Mouse (Mus musculus) liver, embryonic 11.5 days (tissue): ENCODE measurements around the gene Bcl2l2. TPM values are rescaled to one million over a fixed set of nuclear protein-coding genes. Genes with fewer than 3 reads are reported as not detected.

Experiments
- ATAC-seq: fragments of 200-750 bp; cut with Nextera tagmentation; replicated peaks from 2 replicates; pipeline ENCODE4 v1.8.0; 2017; ENCODE audit warnings: moderate number of reproducible peaks, mild to moderate bottlenecking, moderate TSS enrichment, moderate library complexity; ENCODE audit not compliant: low FRiP score
- DNase-seq: peaks from one replicate; pipeline ENCODE4 v3.0.0-alpha.2; 2017; ENCODE audit warnings: low spot score
- H3K27ac ChIP-seq: fragments of 300-500 bp; sonication (generic); 2 replicates; pipeline ENCODE4 v1.5.1; 2014; ENCODE audit warnings: mild to moderate bottlenecking, low read depth, low read length, control low read depth
- H3K27me3 ChIP-seq: fragments of 300-500 bp; sonication (generic); replicated peaks from 2 replicates; pipeline ENCODE4 v1.6.1; 2014; ENCODE audit warnings: low read length, mixed read lengths; ENCODE audit not compliant: control insufficient read depth, insufficient read depth
- H3K36me3 ChIP-seq: fragments of 300-500 bp; sonication (generic); 2 replicates; pipeline ENCODE4 v1.6.1; 2014; ENCODE audit warnings: mild to moderate bottlenecking, low read length, moderate library complexity, mixed read lengths; ENCODE audit not compliant: control insufficient read depth, insufficient read depth
- H3K4me1 ChIP-seq: fragments of 300-500 bp; sonication (generic); replicated peaks from 2 replicates; pipeline ENCODE4 v1.6.1; 2014; ENCODE audit warnings: low read length, mixed read lengths; ENCODE audit not compliant: control insufficient read depth, insufficient read depth
- H3K4me2 ChIP-seq: fragments of 300-500 bp; sonication (generic); 2 replicates; pipeline ENCODE4 v1.6.1; 2014; ENCODE audit warnings: mild to moderate bottlenecking, control low read depth, moderate library complexity
- H3K4me3 ChIP-seq: fragments of 300-500 bp; sonication (generic); 2 replicates; pipeline ENCODE4 v1.5.1; 2014; ENCODE audit warnings: low read depth, low read length, control low read depth
- H3K9ac ChIP-seq: fragments of 300-500 bp; sonication (generic); 2 replicates; pipeline ENCODE4 v1.6.1; 2014; ENCODE audit warnings: low read depth, low read length, control low read depth
- H3K9me3 ChIP-seq: fragments of 300-500 bp; sonication (generic); 2 replicates; pipeline ENCODE4 v1.6.1; 2016; ENCODE audit warnings: low read length, inconsistent platforms, mixed read lengths; ENCODE audit not compliant: control insufficient read depth
- WGBS: fragments of 180-500 bp; shearing (Covaris S2); extraction: QIAGEN DNeasy Blood & Tissue Kit; methylation state at CpG from one replicate; pipeline ENCODE4 v1.1.7; 2014; 5-methylcytosine and 5-hydroxymethylcytosine counted together
- polyA plus RNA-seq: library from polyadenylated mRNA; unstranded; fragments of >200 nt; fragmentation: Nextera tagmentation; extraction: Ambion mirVana; gene quantifications from 2 replicates; pipeline ENCODE4 v1.2.1, GENCODE M21; 2014

The Bcl2l2 gene
- polyA plus RNA-seq, 1 experiment from 2014 or later = 2.1 TPM

DNA sequence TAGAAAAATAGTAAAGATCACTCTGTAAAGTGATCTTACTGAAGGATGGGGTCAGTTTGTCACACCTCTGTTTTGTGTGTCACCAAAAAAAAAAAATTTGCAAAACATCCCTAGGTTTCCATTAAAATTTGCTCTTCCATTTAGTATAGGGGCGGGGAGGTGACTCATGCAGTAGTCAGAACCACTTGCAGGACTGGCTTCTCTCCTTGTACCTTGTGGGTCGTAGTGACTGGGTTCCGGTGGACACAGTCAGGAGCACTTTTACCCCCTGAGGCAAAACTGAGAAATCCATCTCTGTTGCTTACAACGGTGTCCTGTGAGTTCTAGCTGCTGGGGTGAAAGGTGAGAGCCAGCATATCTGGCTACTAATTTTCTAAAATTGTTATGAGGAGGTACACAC is 20.5 kb downstream of the Bcl2l2 start:
- DNase-seq = no peak
- Histone ChIP-seq H3K27me3 (no peaks in the 10 kb centered on the region), H3K36me3 (peaks cover 9% of the 10 kb centered on the region; the same call in 1 of the 2 replicates), H3K9ac (no peak overlapping the region), H3K4me3 (no peak overlapping the region), H3K9me3 (no peaks in the 10 kb centered on the region), H3K4me1 (no peaks in the 10 kb centered on the region), H3K27ac (no peak overlapping the region), H3K4me2 (no peak overlapping the region)
- WGBS = 90% methylated on average over 4 of the region's 4 CpGs
- no peak for ATAC-seq

DNA sequence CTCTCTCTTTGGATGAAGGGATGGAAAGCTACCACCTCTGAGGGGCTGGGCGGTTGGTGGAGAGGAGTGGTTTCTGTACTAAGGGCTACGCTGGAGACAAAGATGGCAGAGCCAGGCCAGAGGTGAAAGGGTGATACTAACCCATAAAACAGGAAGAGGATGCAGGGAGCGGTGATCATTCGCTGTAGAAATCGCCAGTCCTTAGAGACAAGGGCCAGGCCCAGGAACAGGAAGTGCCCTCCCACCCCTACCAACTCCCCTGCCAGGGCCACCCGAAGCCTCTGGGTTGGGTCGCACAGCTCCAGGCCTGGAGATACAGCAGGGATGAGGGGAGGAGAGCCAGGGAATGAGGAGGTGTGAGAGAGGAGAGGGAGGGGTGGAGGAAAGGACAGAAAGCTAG is 25.5 kb downstream of the Bcl2l2 start:
- 53% methylated on average over 7 of the region's 7 CpGs for WGBS
- H3K4me1 ChIP-seq = peaks cover 4% of the 10 kb centered on the region; the same call in 1 of the 2 replicates
- H3K36me3 ChIP-seq = peaks cover 7% of the 10 kb centered on the region; the same call in 1 of the 2 replicates
- ATAC-seq (no peak), DNase-seq (no peak)
- H3K9me3 ChIP-seq = no peaks in the 10 kb centered on the region
- H3K27ac ChIP-seq = no peak overlapping the region
- no peak overlapping the region for H3K4me2 ChIP-seq
- H3K4me3 ChIP-seq = no peak overlapping the region
- no peak overlapping the region for H3K9ac ChIP-seq
- H3K27me3 ChIP-seq = peaks cover 29% of the 10 kb centered on the region

- no peak for DNase-seq
- peak; percentile 29; the same call in 1 of the 2 replicates for ATAC-seq
These were observed 29.1 kb downstream of the Bcl2l2 start for GRCm38 (mm10) chr14:54912109-54912850.

DNA sequence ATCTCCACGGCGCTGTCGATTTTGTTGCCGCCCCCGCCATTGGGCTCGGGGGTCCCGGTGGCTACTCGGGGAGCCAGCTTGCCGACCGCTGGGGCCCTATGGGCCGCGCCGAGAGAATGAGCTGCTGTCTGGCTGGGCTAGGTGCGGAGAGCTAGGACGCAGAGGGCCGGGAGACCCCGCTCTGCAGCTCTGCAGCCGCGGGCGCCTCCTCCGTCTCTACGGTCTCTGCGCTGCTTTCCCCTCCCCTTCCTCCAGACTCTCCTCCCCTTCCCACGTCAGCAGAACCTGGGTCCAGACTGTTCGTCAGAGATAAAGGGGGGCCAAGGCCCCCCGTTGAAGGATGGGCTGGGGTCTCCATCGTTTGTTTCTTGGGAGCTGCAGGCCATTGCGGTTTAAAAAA is 29.7 kb downstream of the Bcl2l2 start, which contains the start of gene Slc22a17:
Gene Slc22a17 (minus strand): TSS at position 247 of the 400 bp plus-strand sequence.
- Histone ChIP-seq H3K27me3 (peaks cover 34% of the 10 kb centered on the region), H3K4me1 (peaks cover 4% of the 10 kb centered on the region; the same call in 1 of the 2 replicates), H3K36me3 (peaks cover 2% of the 10 kb centered on the region; the same call in 1 of the 2 replicates), H3K9ac (peak within 1 kb of the TSS; percentile 61), H3K9me3 (no peaks in the 10 kb centered on the region), H3K4me3 (peak within 1 kb of the TSS; percentile 75), H3K4me2 (peak within 1 kb of the TSS; percentile 92), H3K27ac (no peak within 1 kb of the TSS)
- peak; percentile 53; the same call in 1 of the 2 replicates for ATAC-seq
- peak; percentile 67 for DNase-seq
- WGBS = under 1% methylated on average over 28 of the region's 28 CpGs

More at GRCm38 (mm10) chr14:54912109-54912850, 29.1 kb downstream of the Bcl2l2 start:
- Histone ChIP-seq H3K9ac (peak overlapping the region; percentile 61), H3K4me3 (peak overlapping the region; percentile 75), H3K4me1 (peaks cover 4% of the 10 kb centered on the region; the same call in 1 of the 2 replicates), H3K9me3 (no peaks in the 10 kb centered on the region), H3K27me3 (peaks cover 34% of the 10 kb centered on the region), H3K27ac (no peak overlapping the region), H3K36me3 (peaks cover 3% of the 10 kb centered on the region; the same call in 1 of the 2 replicates), H3K4me2 (peak overlapping the region; percentile 92)
- 4% methylated on average over 68 of the region's 69 CpGs for WGBS

GRCm38 (mm10) chr14:54913343-54913742 is 30.2 kb downstream of the Bcl2l2 start:
- Histone ChIP-seq H3K9me3 (no peaks in the 10 kb centered on the region), H3K27me3 (peaks cover 34% of the 10 kb centered on the region), H3K36me3 (no peaks in the 10 kb centered on the region; the same call in 1 of the 2 replicates), H3K27ac (no peak overlapping the region), H3K4me2 (peak overlapping the region; percentile 92), H3K4me1 (peaks cover 4% of the 10 kb centered on the region; the same call in 1 of the 2 replicates), H3K9ac (peak overlapping the region; percentile 61; the same call in 1 of the 2 replicates), H3K4me3 (peak overlapping the region; percentile 75)
- no peak for ATAC-seq
- no peak for DNase-seq
- 21% methylated on average over 10 of the region's 10 CpGs for WGBS

DNA sequence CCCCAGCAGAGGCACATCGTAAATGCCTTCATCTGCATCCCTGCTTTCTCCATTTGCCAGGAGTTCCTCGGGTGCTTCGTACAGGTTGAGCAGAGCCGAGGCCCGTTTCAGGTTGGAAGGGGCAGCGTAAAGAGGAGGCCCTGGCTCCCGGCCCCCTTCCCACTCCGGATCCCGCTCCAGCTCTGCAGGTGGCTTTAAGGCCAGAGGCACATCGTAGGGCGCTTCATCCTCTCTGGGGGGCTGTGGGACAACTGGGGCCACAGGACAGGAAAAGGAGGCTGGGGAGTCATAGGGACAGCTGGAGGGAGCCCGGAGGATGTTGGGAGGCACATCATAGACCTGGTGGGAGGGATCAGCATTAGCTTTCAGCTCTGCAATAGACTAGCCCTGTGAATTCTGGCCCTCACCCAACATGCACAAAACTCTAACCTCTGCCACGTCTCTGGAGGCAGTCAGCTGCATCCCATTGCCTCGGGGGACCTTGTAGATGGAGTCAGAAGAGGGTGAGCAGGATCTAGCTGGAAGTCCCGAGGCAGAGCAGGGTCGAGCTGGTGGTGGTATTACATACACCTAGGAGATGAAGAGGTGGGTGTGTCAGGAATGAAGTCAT is 37.0 kb downstream of the Bcl2l2 start:
- Histone ChIP-seq H3K27ac (no peak overlapping the region), H3K9me3 (peaks cover 4% of the 10 kb centered on the region; the same call in 1 of the 2 replicates), H3K4me1 (no peaks in the 10 kb centered on the region; the same call in 1 of the 2 replicates), H3K9ac (no peak overlapping the region), H3K4me3 (no peak overlapping the region), H3K36me3 (no peaks in the 10 kb centered on the region; the same call in 1 of the 2 replicates), H3K4me2 (no peak overlapping the region), H3K27me3 (peaks cover 6% of the 10 kb centered on the region)
- no peak for DNase-seq
- no peak for ATAC-seq
- 85% methylated on average over 16 of the region's 16 CpGs for WGBS

DNA sequence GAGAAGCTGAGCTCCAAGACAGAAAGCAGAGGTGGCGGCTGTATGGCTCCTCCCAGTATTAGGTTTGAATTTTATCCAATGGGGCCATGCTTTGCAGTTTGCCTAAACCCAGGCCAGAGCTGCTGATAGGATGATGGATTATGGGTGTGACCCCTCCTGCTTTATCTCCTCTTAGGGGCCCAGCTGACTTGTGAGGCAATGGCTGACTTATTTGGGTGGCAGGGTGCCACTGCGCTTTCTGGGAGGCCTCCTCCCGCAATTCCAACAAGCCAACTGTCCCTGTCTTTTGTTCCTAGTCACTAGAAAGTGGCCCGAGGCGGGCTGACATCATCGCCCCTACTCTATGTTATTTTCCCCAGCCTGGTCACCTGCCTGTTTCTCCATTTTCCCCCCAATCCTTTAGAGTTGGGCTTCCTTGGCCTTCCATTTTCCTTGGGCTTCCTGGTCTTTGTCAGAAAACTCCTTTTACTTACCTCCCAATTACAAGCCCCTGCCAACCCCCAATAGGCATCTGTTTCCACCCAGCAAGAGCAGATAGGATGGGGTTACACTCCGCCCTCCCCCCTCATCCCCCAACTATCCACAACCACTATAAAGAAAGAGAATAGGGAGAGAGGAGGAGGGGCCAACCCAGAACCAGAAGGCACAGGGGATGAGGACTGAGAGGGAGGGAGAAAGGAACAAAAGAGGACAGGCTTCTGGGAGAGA is 41.6 kb downstream of the Bcl2l2 start:
- H3K9me3 ChIP-seq = peaks cover 4% of the 10 kb centered on the region; the same call in 1 of the 2 replicates
- no peaks in the 10 kb centered on the region for H3K36me3 ChIP-seq
- H3K27me3 ChIP-seq = peaks cover 46% of the 10 kb centered on the region
- 36% methylated on average over 7 of the region's 7 CpGs for WGBS
- H3K9ac ChIP-seq = peak overlapping the region; percentile 65
- peak; percentile 81 for ATAC-seq
- peak; percentile 47 for DNase-seq
- peak overlapping the region; percentile 73; the same call in 1 of the 2 replicates for H3K27ac ChIP-seq
- H3K4me1 ChIP-seq = peaks cover 3% of the 10 kb centered on the region; the same call in 1 of the 2 replicates
- peak overlapping the region; percentile 81 for H3K4me2 ChIP-seq
- H3K4me3 ChIP-seq = peak overlapping the region; percentile 51
